Mouse (Mus musculus) hindbrain, embryonic 11.5 days (tissue): ENCODE data around the gene Afg1l. TPM values are rescaled to one million over a fixed set of nuclear protein-coding genes. Genes with fewer than 3 reads are reported as not detected.

Experiments
- ATAC-seq: fragments of 200-750 bp; cut with Nextera tagmentation; 2 replicates; pipeline ENCODE4 v1.8.0; 2017; ENCODE audit warnings: mild to moderate bottlenecking, moderate TSS enrichment, moderate library complexity; ENCODE audit not compliant: low FRiP score
- DNase-seq: peaks from one replicate; pipeline ENCODE4 v3.0.0-alpha.2; 2015; ENCODE audit warnings: low spot score
- H3K27ac ChIP-seq: fragments of 300-500 bp; sonication (generic); 2 replicates; pipeline ENCODE4 v1.5.1; 2014; ENCODE audit warnings: mild to moderate bottlenecking, low read depth, low read length
- H3K27me3 ChIP-seq: fragments of 300-500 bp; sonication (generic); 2 replicates; pipeline ENCODE4 v1.6.1; 2014; ENCODE audit warnings: mild to moderate bottlenecking, low read length, moderate library complexity, mixed read lengths; ENCODE audit not compliant: control insufficient read depth, insufficient read depth
- H3K36me3 ChIP-seq: fragments of 300-500 bp; sonication (generic); 2 replicates; pipeline ENCODE4 v1.6.1; 2014; ENCODE audit warnings: mild to moderate bottlenecking, low read length, moderate library complexity, mixed read lengths; ENCODE audit not compliant: control insufficient read depth, insufficient read depth
- H3K4me1 ChIP-seq: fragments of 300-500 bp; sonication (generic); replicated peaks from 2 replicates; pipeline ENCODE4 v1.6.1; 2014; ENCODE audit warnings: low read length, mixed read lengths; ENCODE audit not compliant: control insufficient read depth, insufficient read depth
- H3K4me2 ChIP-seq: fragments of 300-500 bp; sonication (generic); replicated peaks from 2 replicates; pipeline ENCODE4 v1.6.1; 2014; ENCODE audit warnings: mild to moderate bottlenecking, low read depth, low read length
- H3K4me3 ChIP-seq: fragments of 300-500 bp; sonication (generic); 2 replicates; pipeline ENCODE4 v1.5.1; 2014; ENCODE audit warnings: low read depth, low read length
- H3K9ac ChIP-seq: fragments of 300-500 bp; sonication (generic); 2 replicates; pipeline ENCODE4 v1.6.1; 2014; ENCODE audit warnings: low read depth, low read length
- H3K9me3 ChIP-seq: fragments of 300-500 bp; sonication (generic); 2 replicates; pipeline ENCODE4 v1.6.1; 2016; ENCODE audit warnings: low read length; ENCODE audit not compliant: control insufficient read depth
- WGBS: fragments of 180-500 bp; shearing (Covaris S2); extraction: QIAGEN DNeasy Blood & Tissue Kit; methylation state at CpG from one replicate; pipeline ENCODE4 v1.1.7; 2014; 5-methylcytosine and 5-hydroxymethylcytosine counted together
- polyA plus RNA-seq: library from polyadenylated mRNA; unstranded; fragments of >200 nt; fragmentation: Nextera tagmentation; extraction: Ambion mirVana; gene quantifications from 2 replicates; pipeline ENCODE4 v1.2.1, GENCODE M21; 2014

The Afg1l gene
- polyA plus RNA-seq, 1 experiment from 2014 or later = 5.1 TPM

- Histone ChIP-seq H3K27me3 (no peaks in the 10 kb centered on the region), H3K9me3 (no peaks in the 10 kb centered on the region), H3K4me2 (no peak overlapping the region), H3K9ac (no peak overlapping the region), H3K27ac (no peak overlapping the region), H3K36me3 (no peaks in the 10 kb centered on the region), H3K4me3 (no peak overlapping the region), H3K4me1 (no peaks in the 10 kb centered on the region)
- DNase-seq = no peak
- WGBS = 59% methylated on average over 4 of the region's 4 CpGs
- no peak for ATAC-seq
Measured at GRCm38 (mm10) chr10:42300805-42301204, 177.6 kb downstream of the Afg1l start.

- no peak for ATAC-seq
- no peaks in the 10 kb centered on the region for H3K27me3 ChIP-seq
- H3K4me1 ChIP-seq = no peaks in the 10 kb centered on the region
- no peak overlapping the region for H3K4me2 ChIP-seq
- no peak overlapping the region for H3K4me3 ChIP-seq
- no peak for DNase-seq
- no peak overlapping the region for H3K9ac ChIP-seq
- no peaks in the 10 kb centered on the region for H3K36me3 ChIP-seq
- 66% methylated on average over 7 of the region's 7 CpGs for WGBS
- no peak overlapping the region for H3K27ac ChIP-seq
- no peaks in the 10 kb centered on the region for H3K9me3 ChIP-seq
Measured at GRCm38 (mm10) chr10:42299967-42300366, 178.4 kb downstream of the Afg1l start.

GRCm38 (mm10) chr10:42299426-42299825 lies 178.9 kb downstream of the Afg1l start:
- no peaks in the 10 kb centered on the region for H3K9me3 ChIP-seq
- no peak for ATAC-seq

GRCm38 (mm10) chr10:42297954-42298353 lies 180.4 kb downstream of the Afg1l start:
- Histone ChIP-seq H3K9me3 (no peaks in the 10 kb centered on the region), H3K4me1 (no peaks in the 10 kb centered on the region)
- 98% methylated on average over 1 of the region's 1 CpGs for WGBS

More at GRCm38 (mm10) chr10:42299426-42299825, 178.9 kb downstream of the Afg1l start:
- Histone ChIP-seq H3K4me3 (no peak overlapping the region), H3K36me3 (no peaks in the 10 kb centered on the region), H3K4me2 (no peak overlapping the region), H3K9ac (no peak overlapping the region), H3K4me1 (no peaks in the 10 kb centered on the region), H3K27me3 (no peaks in the 10 kb centered on the region), H3K27ac (no peak overlapping the region)
- DNase-seq = no peak
- 80% methylated on average over 6 of the region's 6 CpGs for WGBS

GRCm38 (mm10) chr10:42297109-42297508 lies 181.3 kb downstream of the Afg1l start:
- Histone ChIP-seq H3K27ac (no peak overlapping the region), H3K4me1 (no peaks in the 10 kb centered on the region), H3K36me3 (no peaks in the 10 kb centered on the region), H3K9ac (no peak overlapping the region), H3K27me3 (no peaks in the 10 kb centered on the region), H3K4me3 (no peak overlapping the region), H3K9me3 (no peaks in the 10 kb centered on the region), H3K4me2 (no peak overlapping the region)
- ATAC-seq (no peak), DNase-seq (no peak)
- 82% methylated on average over 2 of the region's 2 CpGs for WGBS

More at GRCm38 (mm10) chr10:42297954-42298353, 180.4 kb downstream of the Afg1l start:
- ATAC-seq (no peak), DNase-seq (no peak)
- Histone ChIP-seq H3K27me3 (no peaks in the 10 kb centered on the region), H3K36me3 (no peaks in the 10 kb centered on the region), H3K9ac (no peak overlapping the region), H3K4me2 (no peak overlapping the region), H3K4me3 (no peak overlapping the region), H3K27ac (no peak overlapping the region)

GRCm38 (mm10) chr10:42296559-42296958 lies 181.8 kb downstream of the Afg1l start:
- H3K4me2 ChIP-seq = no peak overlapping the region
- H3K27me3 ChIP-seq = no peaks in the 10 kb centered on the region
- WGBS = 54% methylated on average over 4 of the region's 4 CpGs
- H3K27ac ChIP-seq = no peak overlapping the region
- H3K9ac ChIP-seq = no peak overlapping the region
- no peak for ATAC-seq
- no peak for DNase-seq
- no peaks in the 10 kb centered on the region for H3K4me1 ChIP-seq
- H3K36me3 ChIP-seq = no peaks in the 10 kb centered on the region
- H3K9me3 ChIP-seq = no peaks in the 10 kb centered on the region
- no peak overlapping the region for H3K4me3 ChIP-seq

- Histone ChIP-seq H3K27ac (no peak overlapping the region), H3K9me3 (no peaks in the 10 kb centered on the region), H3K4me1 (no peaks in the 10 kb centered on the region), H3K27me3 (no peaks in the 10 kb centered on the region), H3K4me2 (no peak overlapping the region), H3K9ac (no peak overlapping the region), H3K4me3 (no peak overlapping the region), H3K36me3 (no peaks in the 10 kb centered on the region)
- DNase-seq (peak; percentile 46), ATAC-seq (no peak)
- WGBS = 0% methylated on average over 1 of the region's 1 CpGs
Measured at GRCm38 (mm10) chr10:42295028-42295427, 183.3 kb downstream of the Afg1l start.

- DNase-seq = no peak
- Histone ChIP-seq H3K4me1 (no peaks in the 10 kb centered on the region), H3K36me3 (no peaks in the 10 kb centered on the region), H3K4me2 (no peak overlapping the region), H3K27me3 (no peaks in the 10 kb centered on the region), H3K4me3 (no peak overlapping the region), H3K9ac (no peak overlapping the region), H3K9me3 (no peaks in the 10 kb centered on the region), H3K27ac (no peak overlapping the region)
- WGBS = 66% methylated on average over 2 of the region's 2 CpGs
- no peak for ATAC-seq
Measured at GRCm38 (mm10) chr10:42294392-42294791, 184.0 kb downstream of the Afg1l start.

GRCm38 (mm10) chr10:42293877-42294276 lies 184.5 kb downstream of the Afg1l start:
- 78% methylated on average over 4 of the region's 4 CpGs for WGBS
- no peaks in the 10 kb centered on the region for H3K27me3 ChIP-seq
- H3K36me3 ChIP-seq = no peaks in the 10 kb centered on the region
- no peaks in the 10 kb centered on the region for H3K4me1 ChIP-seq
- DNase-seq (no peak), ATAC-seq (no peak)
- H3K9ac ChIP-seq = no peak overlapping the region
- no peaks in the 10 kb centered on the region for H3K9me3 ChIP-seq
- H3K4me3 ChIP-seq = no peak overlapping the region
- H3K4me2 ChIP-seq = no peak overlapping the region
- H3K27ac ChIP-seq = no peak overlapping the region
